Mouse (Mus musculus): ENCODE data around the gene Mtg1. TPM values are rescaled to one million over a fixed set of nuclear protein-coding genes. Genes with fewer than 3 reads are reported as not detected.

The Mtg1 gene
- polyA plus RNA-seq (2014; fragmentation: Nextera tagmentation; extraction: Ambion mirVana): 40.7 and 42.9 TPM in 2 replicates

DNA sequence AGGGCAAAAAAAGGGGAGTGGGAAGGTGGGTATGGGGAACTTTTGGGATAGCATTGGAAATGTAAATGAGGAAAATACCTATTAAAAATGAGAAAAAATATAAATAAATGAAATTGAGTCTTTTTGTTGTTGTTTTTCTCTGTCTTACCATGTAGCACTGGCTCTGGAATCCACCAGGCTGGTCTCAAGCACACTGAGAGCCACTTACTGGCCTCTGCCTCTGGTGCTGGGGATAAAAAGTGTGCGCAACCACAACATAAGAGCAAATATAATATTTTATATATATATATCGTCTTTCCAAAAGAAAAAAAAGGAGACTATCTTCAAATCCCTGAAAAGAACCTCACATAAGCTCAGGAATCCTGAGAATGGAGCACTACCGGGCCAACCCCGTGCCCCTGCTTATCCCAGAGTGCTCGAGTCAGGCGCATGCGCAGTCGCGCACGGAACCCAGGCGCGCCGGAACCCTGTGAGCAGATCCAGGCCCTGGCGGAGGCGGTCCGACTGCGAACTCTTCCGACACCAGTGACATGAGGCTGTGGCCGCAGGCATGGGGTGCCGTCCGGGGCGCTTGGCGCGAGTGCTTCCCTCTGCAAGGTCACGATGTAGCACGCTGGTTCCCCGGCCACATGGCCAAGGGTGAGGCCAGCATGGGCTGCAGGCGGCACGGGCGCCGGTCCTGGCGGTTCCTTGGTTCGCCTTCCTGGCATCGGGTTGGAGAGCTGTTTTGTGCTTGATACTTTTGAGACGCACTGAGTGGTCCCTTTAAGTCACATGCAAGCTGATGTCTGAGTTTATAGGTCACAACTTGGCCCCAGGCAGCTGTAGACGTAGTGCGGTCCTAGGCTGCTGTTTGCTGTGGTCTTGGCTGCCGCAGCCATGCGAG, at the start of gene Mtg1:
Gene Mtg1 (plus strand): TSS at position 430 of the 886 bp plus-strand sequence.
- H3K9ac ChIP-seq (ENCODE audit: low read length): peak within 1 kb of the TSS; percentile 78
- 1% methylated on average over 39 of the region's 39 CpGs for WGBS
- peak; percentile 98 for ATAC-seq

GRCm38 (mm10) chr7:140090601-140091000, 46.8 kb upstream of the Mtg1 start:
- Histone ChIP-seq H3K27me3 (replicated peaks; ENCODE audit: control insufficient read depth, insufficient read depth, low read length) (no peaks in the 10 kb centered on the region), H3K9me3 (replicated peaks; ENCODE audit: control insufficient read depth, low read length) (no peaks in the 10 kb centered on the region), H3K27ac (ENCODE audit: low read depth, low read length) (no peak overlapping the region), H3K4me2 (ENCODE audit: low read length) (no peak overlapping the region), H3K9ac (ENCODE audit: low read length) (no peak overlapping the region), H3K4me1 (ENCODE audit: control insufficient read depth, insufficient read depth, low read length) (no peaks in the 10 kb centered on the region), H3K36me3 (ENCODE audit: control insufficient read depth, insufficient read depth, low read length) (no peaks in the 10 kb centered on the region), H3K4me3 (ENCODE audit: low read depth, low read length) (no peak overlapping the region)
- 69% methylated on average over 10 of the region's 10 CpGs for WGBS
- ATAC-seq (no peak), DNase-seq (ENCODE audit: low spot score) (no peak)

More for the DNA sequence above, at the start of gene Mtg1:
- no peaks in the 10 kb centered on the region for H3K9me3 ChIP-seq (replicated peaks; ENCODE audit: control insufficient read depth, low read length)
- H3K27me3 ChIP-seq (replicated peaks; ENCODE audit: control insufficient read depth, insufficient read depth, low read length): no peaks in the 10 kb centered on the region
- H3K27ac ChIP-seq (ENCODE audit: low read depth, low read length): peak within 1 kb of the TSS; percentile 56; the same call in 1 of the 2 replicates
- peaks cover 3% of the 10 kb centered on the region; the same call in 1 of the 2 replicates for H3K4me1 ChIP-seq (ENCODE audit: control insufficient read depth, insufficient read depth, low read length)
- peak within 1 kb of the TSS; percentile 73 for H3K4me2 ChIP-seq (ENCODE audit: low read length)
- peak; percentile 95 for DNase-seq (ENCODE audit: low spot score)
- no peaks in the 10 kb centered on the region for H3K36me3 ChIP-seq (ENCODE audit: control insufficient read depth, insufficient read depth, low read length)
- peak within 1 kb of the TSS; percentile 64 for H3K4me3 ChIP-seq (ENCODE audit: low read depth, low read length)

- H3K4me2 ChIP-seq (ENCODE audit: low read length): no peak within 1 kb of the TSS
- no peak within 1 kb of the TSS for H3K9ac ChIP-seq (ENCODE audit: low read length)
- 68% methylated on average over 5 of the region's 5 CpGs for WGBS
- H3K4me1 ChIP-seq (ENCODE audit: control insufficient read depth, insufficient read depth, low read length): no peaks in the 10 kb centered on the region
- DNase-seq (ENCODE audit: low spot score) (no peak), ATAC-seq (no peak)
- H3K36me3 ChIP-seq (ENCODE audit: control insufficient read depth, insufficient read depth, low read length): no peaks in the 10 kb centered on the region
- no peak within 1 kb of the TSS for H3K4me3 ChIP-seq (ENCODE audit: low read depth, low read length)
- H3K9me3 ChIP-seq (replicated peaks; ENCODE audit: control insufficient read depth, low read length): no peaks in the 10 kb centered on the region
- no peak within 1 kb of the TSS for H3K27ac ChIP-seq (ENCODE audit: low read depth, low read length)
- H3K27me3 ChIP-seq (replicated peaks; ENCODE audit: control insufficient read depth, insufficient read depth, low read length): no peaks in the 10 kb centered on the region
Observed at GRCm38 (mm10) chr7:140092924-140093528, 44.3 kb upstream of the Mtg1 start, which contains the start of gene Prap1. TSS of gene Prap1 (plus strand) at chr7:140093395.

DNA sequence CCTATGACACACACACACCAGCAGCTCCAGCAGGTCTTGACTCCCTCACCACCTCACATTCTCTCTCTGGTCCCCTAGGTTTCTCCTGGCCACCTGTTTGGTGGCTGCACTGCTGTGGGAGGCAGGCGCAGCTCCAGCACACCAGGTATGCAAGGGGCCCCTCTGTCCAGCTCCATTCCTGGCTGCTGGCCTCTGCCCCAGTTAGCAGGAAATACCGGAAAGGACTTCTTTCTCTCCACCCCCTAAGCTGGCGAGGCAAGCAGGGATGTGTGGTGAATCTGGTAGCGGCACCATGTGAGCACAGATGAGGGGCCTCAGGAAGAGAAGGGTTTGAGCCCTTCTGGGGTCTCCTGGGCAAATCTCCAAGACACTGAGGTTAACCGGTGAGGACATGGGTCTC, 42.4 kb upstream of the Mtg1 start:
- H3K27ac ChIP-seq (ENCODE audit: low read depth, low read length): no peak overlapping the region
- ATAC-seq (no peak), DNase-seq (ENCODE audit: low spot score) (no peak)
- H3K36me3 ChIP-seq (ENCODE audit: control insufficient read depth, insufficient read depth, low read length): no peaks in the 10 kb centered on the region
- no peak overlapping the region for H3K4me2 ChIP-seq (ENCODE audit: low read length)
- no peaks in the 10 kb centered on the region for H3K4me1 ChIP-seq (ENCODE audit: control insufficient read depth, insufficient read depth, low read length)
- no peaks in the 10 kb centered on the region for H3K27me3 ChIP-seq (replicated peaks; ENCODE audit: control insufficient read depth, insufficient read depth, low read length)
- 73% methylated on average over 5 of the region's 5 CpGs for WGBS
- no peak overlapping the region for H3K9ac ChIP-seq (ENCODE audit: low read length)
- no peak overlapping the region for H3K4me3 ChIP-seq (ENCODE audit: low read depth, low read length)
- H3K9me3 ChIP-seq (replicated peaks; ENCODE audit: control insufficient read depth, low read length): no peaks in the 10 kb centered on the region

DNA sequence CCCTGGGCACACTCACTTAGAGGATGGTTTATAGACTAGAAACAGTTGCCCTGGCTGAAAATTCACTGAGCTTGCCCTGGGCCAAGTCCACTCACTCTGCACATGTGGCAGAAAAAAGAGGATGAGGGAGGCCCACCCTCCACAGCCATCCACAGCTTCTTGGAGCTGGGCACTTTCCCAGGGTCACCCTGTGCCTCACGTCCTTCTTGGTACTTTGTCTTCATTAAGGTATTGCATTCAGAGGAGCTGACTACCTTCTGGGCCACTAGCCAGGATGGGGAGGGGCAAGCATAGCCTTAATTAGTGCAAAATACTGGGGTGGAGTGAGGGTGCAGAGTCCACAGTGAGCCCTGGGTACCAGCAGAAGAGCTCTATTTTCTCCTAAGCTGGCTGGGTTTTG, 41.8 kb upstream of the Mtg1 start:
- ATAC-seq: no peak
- Histone ChIP-seq H3K36me3 (ENCODE audit: control insufficient read depth, insufficient read depth, low read length) (no peaks in the 10 kb centered on the region), H3K27ac (ENCODE audit: low read depth, low read length) (no peak overlapping the region), H3K9me3 (replicated peaks; ENCODE audit: control insufficient read depth, low read length) (no peaks in the 10 kb centered on the region), H3K4me2 (ENCODE audit: low read length) (no peak overlapping the region), H3K9ac (ENCODE audit: low read length) (no peak overlapping the region), H3K4me1 (ENCODE audit: control insufficient read depth, insufficient read depth, low read length) (no peaks in the 10 kb centered on the region), H3K27me3 (replicated peaks; ENCODE audit: control insufficient read depth, insufficient read depth, low read length) (no peaks in the 10 kb centered on the region), H3K4me3 (ENCODE audit: low read depth, low read length) (no peak overlapping the region)
- DNase-seq (ENCODE audit: low spot score): no peak
- WGBS: 21% methylated on average over 1 of the region's 1 CpGs

- no peak overlapping the region for H3K27ac ChIP-seq (ENCODE audit: low read depth, low read length)
- H3K4me3 ChIP-seq (ENCODE audit: low read depth, low read length): no peak overlapping the region
- no peaks in the 10 kb centered on the region for H3K27me3 ChIP-seq (replicated peaks; ENCODE audit: control insufficient read depth, insufficient read depth, low read length)
- H3K4me2 ChIP-seq (ENCODE audit: low read length): no peak overlapping the region
- no peaks in the 10 kb centered on the region for H3K9me3 ChIP-seq (replicated peaks; ENCODE audit: control insufficient read depth, low read length)
- H3K9ac ChIP-seq (ENCODE audit: low read length): no peak overlapping the region
- ATAC-seq (no peak), DNase-seq (ENCODE audit: low spot score) (no peak)
- H3K4me1 ChIP-seq (ENCODE audit: control insufficient read depth, insufficient read depth, low read length): no peaks in the 10 kb centered on the region
- no peaks in the 10 kb centered on the region for H3K36me3 ChIP-seq (ENCODE audit: control insufficient read depth, insufficient read depth, low read length)
Observed at GRCm38 (mm10) chr7:140096055-140096454, 41.3 kb upstream of the Mtg1 start.

- 92% methylated on average over 1 of the region's 1 CpGs for WGBS
- no peaks in the 10 kb centered on the region for H3K9me3 ChIP-seq (replicated peaks; ENCODE audit: control insufficient read depth, low read length)
- H3K4me3 ChIP-seq (ENCODE audit: low read depth, low read length): no peak overlapping the region
- DNase-seq (ENCODE audit: low spot score) (no peak), ATAC-seq (no peak)
- no peak overlapping the region for H3K9ac ChIP-seq (ENCODE audit: low read length)
- H3K36me3 ChIP-seq (ENCODE audit: control insufficient read depth, insufficient read depth, low read length): no peaks in the 10 kb centered on the region
- H3K4me2 ChIP-seq (ENCODE audit: low read length): no peak overlapping the region
- no peaks in the 10 kb centered on the region for H3K4me1 ChIP-seq (ENCODE audit: control insufficient read depth, insufficient read depth, low read length)
- H3K27ac ChIP-seq (ENCODE audit: low read depth, low read length): no peak overlapping the region
- H3K27me3 ChIP-seq (replicated peaks; ENCODE audit: control insufficient read depth, insufficient read depth, low read length): no peaks in the 10 kb centered on the region
Observed at GRCm38 (mm10) chr7:140098466-140098865, 38.9 kb upstream of the Mtg1 start.

DNA sequence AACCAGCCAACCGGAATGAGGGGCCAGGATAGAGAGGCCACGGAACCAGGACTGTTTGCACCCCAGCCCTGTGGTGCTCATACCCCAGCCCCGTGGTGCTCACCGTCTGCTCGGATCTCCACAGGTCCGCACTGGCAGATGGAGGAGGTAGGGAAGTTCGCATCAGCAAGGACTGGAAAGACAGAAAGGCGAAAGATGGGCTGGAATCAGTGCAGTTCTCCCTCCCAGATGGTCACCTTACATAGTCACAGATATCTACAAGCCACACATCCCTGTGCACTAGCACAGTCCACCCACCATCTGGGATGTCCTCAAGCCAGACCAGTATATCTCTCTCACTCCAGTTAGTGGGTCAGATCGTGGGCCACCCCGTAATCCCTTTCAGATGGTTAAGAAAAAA, 35.9 kb upstream of the Mtg1 start:
- 71% methylated on average over 10 of the region's 10 CpGs for WGBS
- H3K4me1 ChIP-seq (ENCODE audit: control insufficient read depth, insufficient read depth, low read length): no peaks in the 10 kb centered on the region
- H3K27me3 ChIP-seq (replicated peaks; ENCODE audit: control insufficient read depth, insufficient read depth, low read length): no peaks in the 10 kb centered on the region
- H3K36me3 ChIP-seq (ENCODE audit: control insufficient read depth, insufficient read depth, low read length): peaks cover 11% of the 10 kb centered on the region
- no peaks in the 10 kb centered on the region for H3K9me3 ChIP-seq (replicated peaks; ENCODE audit: control insufficient read depth, low read length)
- peak overlapping the region; percentile 55; the same call in 1 of the 2 replicates for H3K9ac ChIP-seq (ENCODE audit: low read length)
- no peak for DNase-seq (ENCODE audit: low spot score)
- H3K27ac ChIP-seq (ENCODE audit: low read depth, low read length): no peak overlapping the region
- peak overlapping the region; percentile 63 for H3K4me2 ChIP-seq (ENCODE audit: low read length)
- H3K4me3 ChIP-seq (ENCODE audit: low read depth, low read length): peak overlapping the region; percentile 33; the same call in 1 of the 2 replicates
- no peak for ATAC-seq

All from forebrain, embryonic 14.5 days (tissue).